Mouse (Mus musculus) erythroblast, embryonic 14.5 days (primary cell): Measurements from ENCODE around the gene Hnrnpl.

Source experiments
- GATA1 ChIP-seq: IDR thresholded peaks from 2 replicates; pipeline ENCODE4 v1.6.1; 2012; ENCODE audit warnings: low read length, inconsistent platforms, mixed read lengths
- TAL1 ChIP-seq: IDR thresholded peaks from 3 replicates; pipeline ENCODE4 v1.6.1; 2012; ENCODE audit warnings: low read length, inconsistent platforms, mixed read lengths

DNA sequence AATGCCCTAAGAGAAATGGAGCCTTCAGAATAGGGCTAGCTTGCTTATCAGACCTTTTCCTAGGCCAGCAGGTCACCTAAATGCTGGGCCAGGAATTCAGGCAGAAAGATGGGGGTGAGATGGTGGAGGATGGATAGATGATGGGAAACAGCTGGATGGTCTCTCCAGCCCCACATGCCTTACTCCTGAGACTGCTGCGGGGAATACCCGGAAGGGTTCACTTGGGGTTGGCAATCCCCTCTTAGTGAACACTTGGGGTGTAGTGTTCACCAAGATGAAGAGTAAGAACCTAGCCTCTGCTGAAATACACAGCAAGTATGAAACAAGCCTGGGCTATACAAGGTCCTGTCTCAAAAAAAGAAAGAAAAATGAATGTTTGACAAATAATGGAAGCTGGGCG is 19.1 kb upstream of the Hnrnpl start:
- TF ChIP-seq GATA1, result no peak
- TF ChIP-seq TAL1, result no peak
